Comparison of ENCODE assay signal across 9 mouse cellular contexts in genomic region chr11:11845044-11845443, GRCm38 (mm10). TPM values are rescaled to one million over a fixed set of nuclear protein-coding genes. Genes with fewer than 3 reads are reported as not detected.
DNase-seq lines count a peak whose midpoint lies in the region; ATAC-seq and TF ChIP-seq lines count a peak whose summit lies in the region.
"Had no signal": no experiment of that assay in that cellular context is flagged by ENCODE, and none has a peak within 500 bp of the region (broad histone marks: within the 10 kb centered on the region; RNA-seq: fewer than 3 reads in every experiment).

No protein-coding gene starts in this region.

- H3ac ChIP-seq in myocyte (ENCODE audit: control insufficient read depth, insufficient read length): no peak overlapping the region

- no peak overlapping the region for H3K9ac ChIP-seq in liver, adult 2 months (ENCODE audit: low read depth, low read length)
- no peak overlapping the region for H3K9ac ChIP-seq in liver, embryonic 12.5 days
- H3K9ac ChIP-seq in heart, embryonic 13.5 days: no peak overlapping the region
- H3K9ac ChIP-seq: hindbrain, embryonic 15.5 days had no signal

- H3K36me3 ChIP-seq in liver, adult 2 months (ENCODE audit: control insufficient read depth, insufficient read depth, low read length): peaks cover 42% of the 10 kb centered on the region
- no peaks in the 10 kb centered on the region for H3K36me3 ChIP-seq in liver, embryonic 12.5 days
- no peaks in the 10 kb centered on the region for H3K36me3 ChIP-seq in heart, embryonic 13.5 days
- H3K36me3 ChIP-seq in myocyte (ENCODE audit: control insufficient read depth, insufficient read depth): no peaks in the 10 kb centered on the region
- H3K36me3 ChIP-seq: G1E; hindbrain, embryonic 15.5 days had no signal

- peak overlapping the region; percentile 56 for H3K27ac ChIP-seq in liver, adult 2 months (replicated peaks; ENCODE audit: insufficient read depth, low read depth, low read length)
- H3K27ac ChIP-seq in liver, embryonic 12.5 days: no peak overlapping the region
- H3K27ac ChIP-seq in embryonic fibroblast, embryonic 13.5 days (ENCODE audit: insufficient read depth, low read length): 0 out of 2 replicates have a peak overlapping the region, but pooled peaks have one; percentile 16
- peak overlapping the region; percentile 81 for H3K27ac ChIP-seq in heart, embryonic 13.5 days (replicated peaks)
- H3K27ac ChIP-seq: hindbrain, embryonic 15.5 days had no signal

- TF ChIP-seq CTCF in liver, adult 2 months (IDR thresholded peaks at IDR 0.05; ENCODE audit: low read depth, low read length): no peak
- TF ChIP-seq CTCF in embryonic fibroblast, embryonic 13.5 days (IDR thresholded peaks at IDR 0.05; ENCODE audit: borderline replicate concordance, insufficient read depth, low read length): no peak

- no peaks in the 10 kb centered on the region for H3K79me2 ChIP-seq in liver, adult 2 months (ENCODE audit: control insufficient read depth, insufficient read depth, low read length)
- H3K79me2 ChIP-seq in myocyte (ENCODE audit: control insufficient read depth, insufficient read depth): no peaks in the 10 kb centered on the region

- no peak overlapping the region for H3K4me3 ChIP-seq in liver, adult 2 months (ENCODE audit: insufficient read depth, low read depth, low read length)
- no peak overlapping the region for H3K4me3 ChIP-seq in liver, embryonic 12.5 days
- no peak overlapping the region for H3K4me3 ChIP-seq in embryonic fibroblast, embryonic 13.5 days (ENCODE audit: insufficient read depth, low read length)
- no peak overlapping the region for H3K4me3 ChIP-seq in heart, embryonic 13.5 days
- H3K4me3 ChIP-seq in myocyte: no peak overlapping the region
- H3K4me3 ChIP-seq: hindbrain, embryonic 15.5 days had no signal

- no peak for ATAC-seq in liver, embryonic 12.5 days
- ATAC-seq in heart, embryonic 13.5 days (ENCODE audit: extremely low read depth, insufficient number of reproducible peaks, low FRiP score, low TSS enrichment): no peak

- no peak overlapping the region for H3K4me2 ChIP-seq in liver, embryonic 12.5 days
- H3K4me2 ChIP-seq in heart, embryonic 13.5 days: no peak overlapping the region
- H3K4me2 ChIP-seq in myocyte (ENCODE audit: low read depth): peak overlapping the region; percentile 20
- H3K4me2 ChIP-seq: hindbrain, embryonic 15.5 days had no signal

- 74% methylated on average over 8 of the region's 8 CpGs for whole genome bisulfite sequencing in liver, adult 2 months
- 67% methylated on average over 8 of the region's 8 CpGs for WGBS in liver, embryonic 12.5 days (ENCODE audit: insufficient replicate concordance)
- WGBS in heart, embryonic 13.5 days: 70% methylated on average over 8 of the region's 8 CpGs

- peak; percentile 48 for DNase-seq in liver, adult 2 months (ENCODE audit: extremely low read depth, low read depth, low spot score)
- no peak for DNase-seq in cerebellum, postnatal 36 days
- DNase-seq in kidney, adult 11 months: no peak

- no peak for TF ChIP-seq POLR2A in liver, adult 2 months (IDR thresholded peaks at IDR 0.05; ENCODE audit: extremely low read depth, insufficient read depth, low read length)
- no peak for TF ChIP-seq POLR2A in embryonic fibroblast, embryonic 13.5 days (IDR thresholded peaks at IDR 0.05; ENCODE audit: low read depth, low read length)
- TF ChIP-seq POLR2A in myocyte (IDR thresholded peaks at IDR 0.05; ENCODE audit: insufficient read length, low read depth): no peak

- no peaks in the 10 kb centered on the region for H3K27me3 ChIP-seq in liver, adult 2 months (ENCODE audit: control insufficient read depth, insufficient read depth, low read length)
- peaks cover 10% of the 10 kb centered on the region; the same call in 1 of the 2 replicates for H3K27me3 ChIP-seq in liver, embryonic 12.5 days (replicated peaks)
- no peaks in the 10 kb centered on the region for H3K27me3 ChIP-seq in heart, embryonic 13.5 days (replicated peaks)
- no peaks in the 10 kb centered on the region for H3K27me3 ChIP-seq in myocyte (ENCODE audit: control insufficient read depth, insufficient read depth, insufficient read length)
- H3K27me3 ChIP-seq: hindbrain, embryonic 15.5 days had no signal

- peaks cover 6% of the 10 kb centered on the region for H3K4me1 ChIP-seq in liver, adult 2 months (ENCODE audit: control insufficient read depth, insufficient read depth, low read length)
- H3K4me1 ChIP-seq in liver, embryonic 12.5 days: peaks cover 51% of the 10 kb centered on the region
- H3K4me1 ChIP-seq in embryonic fibroblast, embryonic 13.5 days (ENCODE audit: control insufficient read depth, insufficient read depth, low read length): peaks cover 10% of the 10 kb centered on the region
- H3K4me1 ChIP-seq in heart, embryonic 13.5 days: peaks cover 67% of the 10 kb centered on the region

- no peaks in the 10 kb centered on the region for H3K9me3 ChIP-seq in liver, embryonic 12.5 days (replicated peaks)
- no peaks in the 10 kb centered on the region for H3K9me3 ChIP-seq in heart, embryonic 13.5 days
- H3K9me3 ChIP-seq: G1E; hindbrain, embryonic 15.5 days had no signal

TF ChIP-seq in myocyte, 11 proteins besides CTCF, POLR2A, EP300 and RAD21:
- peak in 2 of 3 experiments; percentile 46 for TF ChIP-seq MYOD1 (IDR thresholded peaks at IDR 0.05; ENCODE audit: control insufficient read depth in 1 of 3, insufficient read length in 2 of 3, low read depth in 2 of 3)
- no peak for TF ChIP-seq USF1 (IDR thresholded peaks at IDR 0.05; ENCODE audit: low read depth)
- TF ChIP-seq MYOG (IDR thresholded peaks at IDR 0.05; ENCODE audit: control insufficient read depth in 1 of 3, insufficient read depth in 1 of 3, insufficient read length in 2 of 3, low read depth in 2 of 3): peak in 1 of 3 experiments; percentile 49

RNA-seq across cellular contexts. Expression of gene Fignl1, which starts 36.3 kb away (rescaled TPM):
- total RNA-seq in liver, adult 2 months (2014; rRNA removed): 0.46 and 1.3 TPM in 2 replicates
- polyA plus RNA-seq in liver, adult 2 months (2012; rRNA removed): 0.09 and 0.10 TPM in 2 replicates
- 126 and 130 TPM in 2 replicates for polyA plus RNA-seq in liver, embryonic 12.5 days (2016; fragmentation: Nextera tagmentation; extraction: Ambion mirVana)
- 17.5 and 24.4 TPM in 2 replicates for polyA plus RNA-seq in embryonic fibroblast, embryonic 13.5 days (2011; ENCODE audit: insufficient read length, low read depth, missing spikeins)
- polyA plus RNA-seq in heart, embryonic 13.5 days (2015; fragmentation: Nextera tagmentation; extraction: Ambion mirVana): 52.9 and 58.7 TPM in 2 replicates
- 3.8 TPM for polyA plus RNA-seq in myocyte (2012; fragmentation: generic; extraction: Trizol)

RNA-seq across cellular contexts. Expression of gene Ddc, which starts 52.9 kb away (rescaled TPM):
- 56.4 and 67.3 TPM in 2 replicates for total RNA-seq in liver, adult 2 months (2014; rRNA removed)
- 75.7 and 82.3 TPM in 2 replicates for polyA plus RNA-seq in liver, adult 2 months (2012; rRNA removed)
- polyA plus RNA-seq in liver, embryonic 12.5 days (2016; fragmentation: Nextera tagmentation; extraction: Ambion mirVana): 9.3 and 10.4 TPM in 2 replicates
- 1.6 TPM in 2 replicates for polyA plus RNA-seq in embryonic fibroblast, embryonic 13.5 days (2011; ENCODE audit: insufficient read length, low read depth, missing spikeins)
- polyA plus RNA-seq in heart, embryonic 13.5 days (2015; fragmentation: Nextera tagmentation; extraction: Ambion mirVana): 64.6 and 78.2 TPM in 2 replicates
- 7.5 TPM for polyA plus RNA-seq in myocyte (2012; fragmentation: generic; extraction: Trizol)
